Mouse (Mus musculus) heart, embryonic 16.5 days (tissue): ENCODE results near the gene Lrp6. TPM values are rescaled to one million over a fixed set of nuclear protein-coding genes. Genes with fewer than 3 reads are reported as not detected.
A peak's percentile ranks its signal among the peaks of the same experiment; 100 is the strongest.

Source experiments
- ATAC-seq: fragments of 200-750 bp; cut with Nextera tagmentation; replicated peaks from 2 replicates; pipeline ENCODE4 v1.8.0; 2017; ENCODE audit warnings: moderate number of reproducible peaks; ENCODE audit not compliant: insufficient read depth, low FRiP score; ENCODE audit errors: extremely low read depth
- H3K27ac ChIP-seq: fragments of 300-500 bp; sonication (generic); 2 replicates; pipeline ENCODE4 v1.5.1; 2014; ENCODE audit warnings: mild to moderate bottlenecking, low read length, control low read depth, moderate library complexity
- H3K27me3 ChIP-seq: fragments of 300-500 bp; sonication (generic); 2 replicates; pipeline ENCODE4 v1.6.1; 2014; ENCODE audit warnings: low read length, mixed read lengths; ENCODE audit not compliant: control insufficient read depth, insufficient read depth
- H3K36me3 ChIP-seq: fragments of 300-500 bp; sonication (generic); 2 replicates; pipeline ENCODE4 v1.6.1; 2014; ENCODE audit not compliant: control insufficient read depth, insufficient read depth
- H3K4me1 ChIP-seq: fragments of 300-500 bp; sonication (generic); 2 replicates; pipeline ENCODE4 v1.6.1; 2014; ENCODE audit warnings: low read length, mixed read lengths; ENCODE audit not compliant: control insufficient read depth, insufficient read depth
- H3K4me2 ChIP-seq: fragments of 300-500 bp; sonication (generic); 2 replicates; pipeline ENCODE4 v1.6.1; 2014; ENCODE audit warnings: low read depth, mild to moderate bottlenecking, control low read depth, low read length
- H3K4me3 ChIP-seq: fragments of 300-500 bp; sonication (generic); 2 replicates; pipeline ENCODE4 v1.5.1; 2014; ENCODE audit warnings: mild to moderate bottlenecking, control low read depth, low read length
- H3K9ac ChIP-seq: fragments of 300-500 bp; sonication (generic); 2 replicates; pipeline ENCODE4 v1.6.1; 2014; ENCODE audit warnings: low read length, control low read depth
- H3K9me3 ChIP-seq: fragments of 300-500 bp; sonication (generic); replicated peaks from 2 replicates; pipeline ENCODE4 v1.6.1; 2016; ENCODE audit warnings: low read length; ENCODE audit not compliant: control insufficient read depth
- WGBS: fragments of 180-500 bp; shearing (Covaris S2); extraction: QIAGEN DNeasy Blood & Tissue Kit; methylation state at CpG from one replicate; pipeline ENCODE4 v1.1.7; 2014; 5-methylcytosine and 5-hydroxymethylcytosine counted together
- polyA plus RNA-seq: library from polyadenylated mRNA; unstranded; fragments of >200 nt; fragmentation: Nextera tagmentation; extraction: Ambion mirVana; gene quantifications from 2 replicates; pipeline ENCODE4 v1.2.1, GENCODE M21; 2015

Lrp6 gene
- polyA plus RNA-seq, 1 experiment from 2014 or later, result 21.1 TPM

- Histone ChIP-seq H3K4me3 (no peak overlapping the region), H3K27ac (no peak overlapping the region), H3K4me2 (no peak overlapping the region), H3K9me3 (no peaks in the 10 kb centered on the region), H3K4me1 (peaks cover 17% of the 10 kb centered on the region), H3K9ac (no peak overlapping the region), H3K36me3 (peaks cover 8% of the 10 kb centered on the region), H3K27me3 (no peaks in the 10 kb centered on the region)
- ATAC-seq, result no peak
These were observed 23.2 kb downstream of the Lrp6 start for GRCm38 (mm10) chr6:134543607-134544006.

- peaks cover 8% of the 10 kb centered on the region for H3K36me3 ChIP-seq
- no peak overlapping the region for H3K4me2 ChIP-seq
- H3K4me3 ChIP-seq, result no peak overlapping the region
- no peak overlapping the region for H3K27ac ChIP-seq
- WGBS, result 88% methylated on average over 2 of the region's 2 CpGs
- no peaks in the 10 kb centered on the region for H3K9me3 ChIP-seq
- no peak for ATAC-seq
- peaks cover 18% of the 10 kb centered on the region for H3K4me1 ChIP-seq
- no peak overlapping the region for H3K9ac ChIP-seq
- no peaks in the 10 kb centered on the region for H3K27me3 ChIP-seq
These were observed 24.4 kb downstream of the Lrp6 start for GRCm38 (mm10) chr6:134542374-134542773.

- Histone ChIP-seq H3K27ac (no peak overlapping the region), H3K9me3 (no peaks in the 10 kb centered on the region), H3K27me3 (no peaks in the 10 kb centered on the region), H3K9ac (no peak overlapping the region), H3K4me1 (peaks cover 17% of the 10 kb centered on the region), H3K36me3 (peaks cover 8% of the 10 kb centered on the region), H3K4me3 (no peak overlapping the region), H3K4me2 (no peak overlapping the region)
- WGBS, result 84% methylated on average over 6 of the region's 6 CpGs
- no peak for ATAC-seq
These were observed 26.6 kb downstream of the Lrp6 start for GRCm38 (mm10) chr6:134540161-134540560.

GRCm38 (mm10) chr6:134539459-134539858 is 27.3 kb downstream of the Lrp6 start:
- Histone ChIP-seq H3K4me1 (peaks cover 11% of the 10 kb centered on the region), H3K4me2 (no peak overlapping the region), H3K9me3 (no peaks in the 10 kb centered on the region), H3K27me3 (no peaks in the 10 kb centered on the region), H3K27ac (no peak overlapping the region), H3K9ac (no peak overlapping the region), H3K4me3 (no peak overlapping the region), H3K36me3 (peaks cover 8% of the 10 kb centered on the region)
- no peak for ATAC-seq
- 82% methylated on average over 3 of the region's 3 CpGs for WGBS

GRCm38 (mm10) chr6:134538805-134539204 is 28.0 kb downstream of the Lrp6 start:
- H3K4me3 ChIP-seq, result no peak overlapping the region
- peaks cover 8% of the 10 kb centered on the region for H3K36me3 ChIP-seq
- no peaks in the 10 kb centered on the region for H3K9me3 ChIP-seq
- no peak overlapping the region for H3K27ac ChIP-seq
- ATAC-seq, result no peak
- peaks cover 9% of the 10 kb centered on the region for H3K4me1 ChIP-seq
- 76% methylated on average over 4 of the region's 4 CpGs for WGBS
- H3K27me3 ChIP-seq, result no peaks in the 10 kb centered on the region
- H3K4me2 ChIP-seq, result no peak overlapping the region
- no peak overlapping the region for H3K9ac ChIP-seq

- ATAC-seq, result no peak
These were observed 29.2 kb downstream of the Lrp6 start for GRCm38 (mm10) chr6:134537461-134538117.

GRCm38 (mm10) chr6:134535169-134535568 is 31.6 kb downstream of the Lrp6 start:
- H3K4me3 ChIP-seq, result no peak overlapping the region
- H3K4me1 ChIP-seq, result peaks cover 8% of the 10 kb centered on the region
- peaks cover 3% of the 10 kb centered on the region; the same call in 1 of the 2 replicates for H3K9me3 ChIP-seq
- H3K36me3 ChIP-seq, result peaks cover 6% of the 10 kb centered on the region
- WGBS, result 56% methylated on average over 7 of the region's 7 CpGs
- peak overlapping the region; percentile 14; the same call in 1 of the 2 replicates for H3K27ac ChIP-seq
- no peak overlapping the region for H3K4me2 ChIP-seq
- no peaks in the 10 kb centered on the region for H3K27me3 ChIP-seq
- H3K9ac ChIP-seq, result no peak overlapping the region
- no peak for ATAC-seq

More at GRCm38 (mm10) chr6:134537461-134538117, 29.2 kb downstream of the Lrp6 start:
- Histone ChIP-seq H3K36me3 (peaks cover 8% of the 10 kb centered on the region), H3K9me3 (no peaks in the 10 kb centered on the region), H3K9ac (no peak overlapping the region), H3K27me3 (no peaks in the 10 kb centered on the region), H3K4me3 (no peak overlapping the region), H3K27ac (no peak overlapping the region), H3K4me2 (no peak overlapping the region), H3K4me1 (peaks cover 8% of the 10 kb centered on the region)
- 47% methylated on average over 10 of the region's 10 CpGs for WGBS

- no peaks in the 10 kb centered on the region for H3K27me3 ChIP-seq
- no peak overlapping the region for H3K4me3 ChIP-seq
- H3K4me2 ChIP-seq, result no peak overlapping the region
- H3K27ac ChIP-seq, result no peak overlapping the region
- H3K9me3 ChIP-seq, result peaks cover 3% of the 10 kb centered on the region; the same call in 1 of the 2 replicates
- no peak overlapping the region for H3K9ac ChIP-seq
- WGBS, result 47% methylated on average over 3 of the region's 3 CpGs
- no peak for ATAC-seq
- peaks cover 15% of the 10 kb centered on the region for H3K4me1 ChIP-seq
- peaks cover 6% of the 10 kb centered on the region for H3K36me3 ChIP-seq
These were observed 33.7 kb downstream of the Lrp6 start for GRCm38 (mm10) chr6:134533021-134533420.

- WGBS, result 26% methylated on average over 1 of the region's 1 CpGs
- H3K27ac ChIP-seq, result no peak overlapping the region
- H3K4me1 ChIP-seq, result peaks cover 25% of the 10 kb centered on the region
- peaks cover 3% of the 10 kb centered on the region; the same call in 1 of the 2 replicates for H3K9me3 ChIP-seq
- H3K4me2 ChIP-seq, result no peak overlapping the region
- peaks cover 6% of the 10 kb centered on the region for H3K36me3 ChIP-seq
- H3K27me3 ChIP-seq, result no peaks in the 10 kb centered on the region
- no peak overlapping the region for H3K9ac ChIP-seq
- H3K4me3 ChIP-seq, result no peak overlapping the region
- no peak for ATAC-seq
These were observed 34.8 kb downstream of the Lrp6 start for GRCm38 (mm10) chr6:134531950-134532349.
